Mouse (Mus musculus) MEL (cell line): ENCODE measurements around the gene Dppa5a.
"Not testable (repeated sequence)": the region's sequence is repeated elsewhere in the genome, so short reads cannot be mapped to it uniquely, and the experiment has no call there.

ENCODE experiments used
- CTCF ChIP-seq, 3 experiments: IDR thresholded peaks in 2 of 3; conservative IDR thresholded peaks in 1 of 3; 2 replicates each; pipeline ENCODE4 v1.5.1; 2011 to 2012; ENCODE audit warnings: low read length in 3 of 3, low read depth in 2 of 3, mild to moderate bottlenecking in 2 of 3, improper control_type of control experiment in 1 of 3, inconsistent platforms in 1 of 3, mixed read lengths in 1 of 3, moderate library complexity in 1 of 3; ENCODE audit not compliant: control insufficient read depth in 1 of 3, insufficient read depth in 1 of 3, poor library complexity in 1 of 3, severe bottlenecking in 1 of 3
- EP300 ChIP-seq, 2 experiments: IDR thresholded peaks; 2 replicates each; pipeline ENCODE4 v1.6.1; 2011; ENCODE audit warnings: improper control_type of control experiment in 2 of 2, low read length in 2 of 2, low read depth in 1 of 2, mild to moderate bottlenecking in 1 of 2
- GABPA ChIP-seq: IDR thresholded peaks from 2 replicates; pipeline ENCODE4 v1.6.1; 2012; ENCODE audit warnings: low read depth, mild to moderate bottlenecking, inconsistent platforms, low read length, improper control_type of control experiment, moderate library complexity
- HCFC1 ChIP-seq: IDR thresholded peaks from 2 replicates; pipeline ENCODE4 v1.6.1; 2012; ENCODE audit warnings: low read depth, mild to moderate bottlenecking, inconsistent platforms, low read length, improper control_type of control experiment, moderate library complexity
- MAZ ChIP-seq: IDR thresholded peaks from 2 replicates; pipeline ENCODE4 v1.6.1; 2012; ENCODE audit warnings: low read depth, mild to moderate bottlenecking, inconsistent platforms, low read length, improper control_type of control experiment
- MEF2A ChIP-seq: IDR thresholded peaks from 2 replicates; pipeline ENCODE4 v1.6.1; 2014; ENCODE audit warnings: low read depth, mild to moderate bottlenecking, inconsistent platforms, low read length, improper control_type of control experiment; ENCODE audit not compliant: poor library complexity, insufficient replicate concordance, severe bottlenecking; ENCODE audit errors: extremely low read depth
- NRF1 ChIP-seq: IDR thresholded peaks from 2 replicates; pipeline ENCODE4 v1.6.1; 2014; ENCODE audit warnings: low read depth, mild to moderate bottlenecking, inconsistent platforms, low read length, improper control_type of control experiment, moderate library complexity; ENCODE audit not compliant: poor library complexity, insufficient read depth, severe bottlenecking
- POLR2A ChIP-seq, 2 experiments: IDR thresholded peaks; 2 replicates each; pipeline ENCODE4 v1.6.1; 2011 to 2012; ENCODE audit warnings: low read length in 2 of 2, mild to moderate bottlenecking in 2 of 2, control low read depth in 1 of 2, improper control_type of control experiment in 1 of 2, low read depth in 1 of 2, moderate library complexity in 1 of 2; ENCODE audit not compliant: control insufficient read depth in 1 of 2, insufficient read depth in 1 of 2, poor library complexity in 1 of 2
- SMC3 ChIP-seq: IDR thresholded peaks from 2 replicates; pipeline ENCODE4 v1.6.1; 2011; ENCODE audit warnings: low read depth, low read length, improper control_type of control experiment
- TCF12 ChIP-seq: IDR thresholded peaks from 2 replicates; pipeline ENCODE4 v1.6.1; 2014; ENCODE audit warnings: low read depth, mild to moderate bottlenecking, inconsistent platforms, low read length, improper control_type of control experiment, moderate library complexity
- UBTF ChIP-seq: IDR thresholded peaks from 2 replicates; pipeline ENCODE4 v1.6.1; 2012; ENCODE audit warnings: low read depth, mild to moderate bottlenecking, inconsistent platforms, low read length, improper control_type of control experiment, moderate library complexity, borderline replicate concordance; ENCODE audit not compliant: insufficient read depth

DNA sequence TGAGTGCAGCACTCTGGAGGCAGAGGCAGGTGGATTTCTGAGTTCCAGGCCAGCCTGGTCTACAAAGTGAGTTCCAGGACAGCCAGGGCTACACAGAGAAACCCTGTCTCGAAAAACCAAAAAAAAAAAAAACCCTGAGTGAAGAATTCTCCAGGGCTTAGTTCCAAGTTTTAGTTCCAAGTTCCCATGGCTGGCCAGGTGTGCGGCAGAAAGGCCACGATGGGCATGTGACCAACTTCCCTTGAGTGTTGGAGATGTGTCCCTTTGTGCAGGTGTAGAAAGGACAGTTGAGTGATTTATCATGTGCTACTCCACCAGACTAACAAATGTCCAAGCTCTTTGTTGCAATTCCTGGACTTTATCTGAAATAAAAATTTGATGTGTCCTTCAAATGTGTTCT lies 18.8 kb downstream of the Dppa5a start:
- not testable (repeated sequence) for TF ChIP-seq GABPA; MEF2A; HCFC1; CTCF (IDR thresholded peaks at IDR 0.05 in 2 of 3, conservative IDR thresholded peaks at IDR 0.05 in 1 of 3; ENCODE audit: control insufficient read depth in 1 of 3, insufficient read depth in 1 of 3, low read depth in 2 of 3, low read length in 3 of 3, poor library complexity in 1 of 3, severe bottlenecking in 1 of 3); NRF1; POLR2A (IDR thresholded peaks at IDR 0.05; ENCODE audit: control insufficient read depth in 1 of 2, insufficient read depth in 1 of 2, low read depth in 1 of 2, low read length in 2 of 2, poor library complexity in 1 of 2); EP300 (IDR thresholded peaks at IDR 0.05; ENCODE audit: low read depth in 1 of 2, low read length in 2 of 2); UBTF; MAZ; TCF12; SMC3
